9 mouse cellular contexts compared by ENCODE assay signal in the genomic region with DNA sequence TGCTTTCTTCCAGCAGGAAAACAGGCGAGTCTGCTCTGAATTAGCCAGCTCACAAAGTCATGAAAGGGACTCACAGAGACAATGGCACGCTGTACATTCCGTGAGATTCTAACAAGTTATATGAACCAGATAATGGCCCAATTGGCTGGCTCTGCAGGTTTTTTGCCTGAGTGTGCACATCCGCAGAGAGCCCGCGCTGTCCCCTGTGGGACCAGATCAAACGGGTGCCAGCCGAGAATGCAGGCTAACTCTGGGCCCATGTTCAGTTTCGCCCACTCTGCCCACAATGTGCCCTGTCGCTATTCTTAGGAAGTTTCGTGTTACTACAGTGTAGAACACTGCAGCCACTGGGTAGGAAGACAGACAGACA.
DNase-seq lines count a peak whose midpoint lies in the region; ATAC-seq and TF ChIP-seq lines count a peak whose summit lies in the region.
"Had no signal": no experiment of that assay in that cellular context is flagged by ENCODE, and none has a peak within 500 bp of the region (broad histone marks: within the 10 kb centered on the region; RNA-seq: fewer than 3 reads in every experiment).

No protein-coding gene starts in this region.

- H3K9me3 ChIP-seq in kidney, embryonic 15.5 days (replicated peaks) = no peaks in the 10 kb centered on the region
- H3K9me3 ChIP-seq in embryonic facial prominence, embryonic 11.5 days (replicated peaks; ENCODE audit: control insufficient read depth, low read length) = no peaks in the 10 kb centered on the region
- H3K9me3 ChIP-seq in hindbrain, embryonic 13.5 days = no peaks in the 10 kb centered on the region
- no peaks in the 10 kb centered on the region for H3K9me3 ChIP-seq in midbrain, postnatal 0 days (ENCODE audit: low read length)

- no peak overlapping the region for H3K9ac ChIP-seq in kidney, embryonic 15.5 days
- peak overlapping the region; percentile 37 for H3K9ac ChIP-seq in embryonic facial prominence, embryonic 11.5 days (replicated peaks; ENCODE audit: low read length)
- no peak overlapping the region for H3K9ac ChIP-seq in hindbrain, embryonic 13.5 days
- H3K9ac ChIP-seq in midbrain, postnatal 0 days (replicated peaks; ENCODE audit: low read length, poor library complexity, severe bottlenecking) = no peak overlapping the region

- no peak for DNase-seq in kidney, adult 2 months
- peak; percentile 61 for DNase-seq in embryonic facial prominence, embryonic 11.5 days (ENCODE audit: low spot score)
- peak; percentile 34 for DNase-seq in midbrain, postnatal 0 days (ENCODE audit: low spot score)
- DNase-seq in cerebellum, postnatal 36 days = no peak
- DNase-seq in heart, adult 18-20 months = no peak
- no peak for DNase-seq in gastrocnemius, postnatal 14 days
- DNase-seq: cerebellum, adult 18-20 months had no signal

- H3K4me3 ChIP-seq in kidney, embryonic 15.5 days (replicated peaks) = no peak overlapping the region
- H3K4me3 ChIP-seq in kidney, adult 2 months (ENCODE audit: insufficient read depth, low read depth, low read length) = no peak overlapping the region
- no peak overlapping the region for H3K4me3 ChIP-seq in embryonic facial prominence, embryonic 11.5 days (ENCODE audit: low read depth, low read length)
- no peak overlapping the region for H3K4me3 ChIP-seq in hindbrain, embryonic 13.5 days
- no peak overlapping the region for H3K4me3 ChIP-seq in midbrain, postnatal 0 days (ENCODE audit: low read depth, low read length)

- WGBS in kidney, embryonic 15.5 days = 83% methylated on average over 11 of the region's 11 CpGs
- WGBS in kidney, adult 2 months = 79% methylated on average over 11 of the region's 11 CpGs
- WGBS in embryonic facial prominence, embryonic 11.5 days = 53% methylated on average over 11 of the region's 11 CpGs
- WGBS in hindbrain, embryonic 13.5 days = 28% methylated on average over 11 of the region's 11 CpGs
- WGBS in midbrain, postnatal 0 days = 23% methylated on average over 11 of the region's 11 CpGs

- TF ChIP-seq CTCF in kidney, adult 2 months (conservative IDR thresholded peaks at IDR 0.05; ENCODE audit: insufficient read depth, insufficient read length, low read depth, low read length) = no peak
- no peak for TF ChIP-seq CTCF in midbrain, postnatal 0 days (IDR thresholded peaks at IDR 0.05)

- H3K27ac ChIP-seq in kidney, embryonic 15.5 days = peak overlapping the region; percentile 39
- H3K27ac ChIP-seq in kidney, adult 2 months (ENCODE audit: insufficient read depth, low read depth, low read length) = no peak overlapping the region
- 0 out of 2 replicates have a peak overlapping the region, but pooled peaks have one; percentile 9 for H3K27ac ChIP-seq in embryonic facial prominence, embryonic 11.5 days (replicated peaks; ENCODE audit: low read depth, low read length)
- H3K27ac ChIP-seq in hindbrain, embryonic 13.5 days = peak overlapping the region; percentile 70
- peak overlapping the region; percentile 59 for H3K27ac ChIP-seq in midbrain, postnatal 0 days (ENCODE audit: low read depth, low read length)

- no peak for TF ChIP-seq POLR2A in kidney, adult 2 months (IDR thresholded peaks at IDR 0.05; ENCODE audit: low read depth, low read length)

- no peaks in the 10 kb centered on the region for H3K36me3 ChIP-seq in kidney, embryonic 15.5 days
- no peaks in the 10 kb centered on the region for H3K36me3 ChIP-seq in kidney, adult 2 months (ENCODE audit: control insufficient read depth, insufficient read depth, low read length)
- H3K36me3 ChIP-seq in embryonic facial prominence, embryonic 11.5 days (replicated peaks; ENCODE audit: control insufficient read depth, insufficient read depth, low read depth, low read length) = no peaks in the 10 kb centered on the region
- no peaks in the 10 kb centered on the region for H3K36me3 ChIP-seq in hindbrain, embryonic 13.5 days
- H3K36me3 ChIP-seq in midbrain, postnatal 0 days (ENCODE audit: insufficient read depth, low read length) = no peaks in the 10 kb centered on the region

- intact Hi-C loops in gastrocnemius, postnatal 14 days (cut with DNase I; ENCODE audit: low total_unique reads) = no loop called here

- no peak for ATAC-seq in kidney, embryonic 15.5 days (replicated peaks; ENCODE audit: low FRiP score)
- peak; percentile 44 for ATAC-seq in embryonic facial prominence, embryonic 11.5 days (replicated peaks; ENCODE audit: insufficient number of reproducible peaks, low FRiP score, low TSS enrichment, low read depth)
- ATAC-seq in hindbrain, embryonic 13.5 days (ENCODE audit: low FRiP score) = peak; percentile 29
- 0 out of 2 replicates have a peak, but pooled peaks have one; percentile 31 for ATAC-seq in midbrain, postnatal 0 days (ENCODE audit: low FRiP score)

- no peaks in the 10 kb centered on the region for H3K27me3 ChIP-seq in kidney, embryonic 15.5 days
- H3K27me3 ChIP-seq in kidney, adult 2 months (replicated peaks; ENCODE audit: control insufficient read depth, insufficient read depth, low read length) = no peaks in the 10 kb centered on the region
- no peaks in the 10 kb centered on the region for H3K27me3 ChIP-seq in embryonic facial prominence, embryonic 11.5 days (ENCODE audit: control insufficient read depth, insufficient read depth, low read length)
- 0 out of 2 replicates have a peak, but pooled peaks cover under 1% of the 10 kb centered on the region for H3K27me3 ChIP-seq in hindbrain, embryonic 13.5 days
- no peaks in the 10 kb centered on the region for H3K27me3 ChIP-seq in midbrain, postnatal 0 days (ENCODE audit: insufficient read depth, low read length)

- H3K4me2 ChIP-seq in kidney, embryonic 15.5 days = no peak overlapping the region
- H3K4me2 ChIP-seq in embryonic facial prominence, embryonic 11.5 days (ENCODE audit: low read depth, low read length) = no peak overlapping the region
- H3K4me2 ChIP-seq in hindbrain, embryonic 13.5 days = peak overlapping the region; percentile 22
- peak overlapping the region; percentile 12; the same call in 1 of the 2 replicates for H3K4me2 ChIP-seq in midbrain, postnatal 0 days (ENCODE audit: low read depth, low read length, poor library complexity, severe bottlenecking)

- peaks cover 43% of the 10 kb centered on the region for H3K4me1 ChIP-seq in kidney, embryonic 15.5 days
- H3K4me1 ChIP-seq in kidney, adult 2 months (ENCODE audit: control insufficient read depth, insufficient read depth, low read length) = peaks cover 13% of the 10 kb centered on the region; the same call in 1 of the 2 replicates
- peaks cover 13% of the 10 kb centered on the region for H3K4me1 ChIP-seq in embryonic facial prominence, embryonic 11.5 days (ENCODE audit: control insufficient read depth, insufficient read depth, low read length)
- peaks cover 38% of the 10 kb centered on the region for H3K4me1 ChIP-seq in hindbrain, embryonic 13.5 days (replicated peaks)
- peaks cover 15% of the 10 kb centered on the region for H3K4me1 ChIP-seq in midbrain, postnatal 0 days (ENCODE audit: insufficient read depth, low read length)

Comparison
In these comparisons a context has a peak if more than half of its experiments do, and no peak if none do; other contexts are left out.
1. H3K4me2 ChIP-seq: peak in hindbrain, embryonic 13.5 days (single experiment) and midbrain, postnatal 0 days (single experiment); none in kidney, embryonic 15.5 days (single experiment) and embryonic facial prominence, embryonic 11.5 days (single experiment).
2. DNase-seq: peak in embryonic facial prominence, embryonic 11.5 days (single experiment) and midbrain, postnatal 0 days (single experiment); none in kidney, adult 2 months (single experiment), cerebellum, postnatal 36 days (0 of 2), heart, adult 18-20 months (0 of 2) and gastrocnemius, postnatal 14 days (single experiment).